ENCODE assay signal across 1 mouse cellular context in the genomic region with DNA sequence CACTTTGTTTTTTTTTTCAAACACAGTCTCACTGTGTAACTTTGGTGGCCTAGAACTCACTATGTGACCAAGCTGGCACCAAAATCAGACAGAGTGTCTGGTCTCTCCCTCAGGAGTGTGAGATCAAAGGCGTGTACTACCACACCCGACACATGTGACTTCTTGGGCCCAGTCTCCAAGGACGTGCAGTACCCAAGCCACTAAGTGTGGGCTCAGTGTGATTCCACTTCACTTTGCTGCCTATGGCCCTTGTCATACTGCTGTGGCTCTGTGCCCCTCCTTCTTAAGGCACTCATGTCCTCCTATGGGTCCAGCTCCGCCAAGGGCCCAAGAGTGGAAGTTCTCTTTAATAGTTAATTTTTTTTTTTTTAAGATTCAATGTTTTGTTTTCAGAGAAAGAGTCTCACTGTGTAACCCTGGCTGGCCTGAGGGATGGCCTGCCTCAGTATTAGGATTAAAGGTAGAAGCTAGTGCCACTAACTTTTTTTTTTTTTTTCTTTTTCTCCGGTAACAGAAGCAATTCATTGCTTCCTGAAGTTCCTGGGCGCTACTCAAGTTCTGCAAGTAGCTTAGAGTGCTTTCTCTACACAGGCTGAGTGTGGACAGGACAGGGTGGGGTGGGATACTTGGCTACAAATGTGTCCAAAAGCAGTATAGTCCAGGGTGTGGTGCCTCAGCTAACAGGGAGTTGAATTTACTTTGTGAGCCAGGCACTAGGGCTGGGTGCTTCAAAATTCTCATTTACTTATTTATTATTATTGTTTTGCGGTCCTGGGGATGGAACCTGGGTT.
TF ChIP-seq lines count a peak whose summit lies in the region.

No protein-coding gene starts in this region.

TF ChIP-seq in MEL, 35 proteins besides CTCF, POLR2A, EP300 and RAD21:
- TF ChIP-seq USF1 (IDR thresholded peaks at IDR 0.05; ENCODE audit: low read depth, low read length) (peak; percentile 48; the same call in 1 of the 2 replicates), ZNF384 (IDR thresholded peaks at IDR 0.05; ENCODE audit: low read depth, low read length) (peak; percentile 58), ETS1 (IDR thresholded peaks at IDR 0.05; ENCODE audit: low read depth, low read length) (no peak)
